Mouse (Mus musculus) cerebellum, adult 8-10 months (tissue): ENCODE data around the gene Akr1b8.
"Not testable (repeated sequence)": the region's sequence is repeated elsewhere in the genome, so short reads cannot be mapped to it uniquely, and the experiment has no call there.

ENCODE experiments used
- DNase-seq: peaks from one replicate; pipeline ENCODE4 v3.0.0; 2022

The Akr1b8 gene

DNA sequence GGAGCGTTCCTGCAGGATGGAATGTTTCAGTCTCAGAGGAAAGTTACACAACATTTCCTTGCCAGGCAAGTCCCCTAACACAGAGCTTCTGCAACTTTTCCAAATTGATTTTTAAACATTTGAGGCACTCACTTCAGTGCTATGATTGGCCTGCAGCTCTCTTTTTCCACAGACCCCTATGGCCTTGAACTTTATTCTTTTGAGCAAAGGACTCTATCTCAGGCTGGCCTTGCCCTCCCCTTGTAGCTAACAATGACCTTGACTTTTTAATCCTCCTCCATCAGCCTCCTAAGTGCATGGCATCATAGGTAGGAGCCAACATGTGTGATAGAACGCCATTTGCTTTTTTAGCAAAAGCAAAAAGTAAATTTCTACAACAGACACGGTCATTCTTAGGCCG is 52.8 kb downstream of the Akr1b8 start:
- no peak for DNase-seq

DNA sequence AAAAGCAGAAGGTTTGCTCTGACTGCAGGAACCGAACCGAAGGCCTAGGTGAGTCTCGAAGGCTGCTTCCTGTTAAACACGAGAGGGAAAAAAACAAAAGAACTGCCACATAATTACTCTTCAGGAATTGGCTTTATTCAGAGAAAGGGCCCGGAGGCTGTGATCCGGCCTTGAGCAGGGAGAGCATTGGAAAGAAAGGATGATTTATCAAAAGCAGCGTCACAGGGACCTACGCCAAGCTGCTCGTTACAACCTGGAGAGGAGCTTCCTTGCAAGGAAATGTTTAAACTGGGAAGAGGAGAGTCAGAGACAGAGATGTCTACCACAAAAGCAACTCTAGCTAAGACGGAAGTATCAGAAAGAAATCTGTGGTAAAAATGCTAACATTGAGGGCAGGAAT is 53.5 kb downstream of the Akr1b8 start:
- DNase-seq = no peak

DNA sequence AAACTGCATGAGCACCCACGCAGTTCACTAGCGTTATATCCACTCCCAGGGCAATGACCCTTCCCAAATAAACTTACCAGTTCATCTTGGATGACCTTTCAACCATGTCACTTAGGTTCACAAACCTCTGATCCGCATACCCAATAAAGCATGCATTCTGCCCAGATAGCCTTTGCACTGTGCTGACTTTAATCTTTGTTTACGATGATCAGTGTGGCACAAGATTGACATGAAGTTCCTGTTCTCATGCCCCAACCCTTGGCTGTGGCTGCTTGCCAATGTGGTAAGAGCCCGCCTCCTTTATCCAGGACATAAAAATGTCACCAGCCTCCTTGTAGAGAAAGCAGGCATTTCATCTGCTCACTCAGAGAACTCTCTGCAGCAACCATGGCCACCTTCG is 58.1 kb downstream of the Akr1b8 start, which contains the start of gene Akr1b7:
Akr1b7 (plus strand) TSS at position 312 of the 400 bp plus-strand sequence.
- DNase-seq = no peak

DNA sequence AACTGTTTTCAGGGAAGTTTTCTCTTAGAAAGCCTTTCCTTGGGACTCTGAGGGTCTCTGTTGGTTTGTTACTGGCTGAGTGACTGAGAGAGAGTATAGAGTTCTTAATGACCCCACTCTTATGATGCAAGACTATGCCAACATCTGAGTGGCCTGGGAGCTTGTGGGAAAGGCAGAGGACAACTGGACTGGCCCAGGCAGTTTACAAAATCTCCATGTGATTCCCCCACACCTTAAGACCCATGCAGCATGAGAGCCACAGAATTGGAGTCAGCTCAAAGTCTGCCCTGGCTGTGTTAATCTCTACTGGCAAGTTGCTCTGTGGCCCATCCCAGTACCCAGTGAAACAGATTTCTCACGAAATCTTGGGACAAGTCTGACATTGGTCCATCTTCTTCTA is 58.8 kb downstream of the Akr1b8 start:
- no peak for DNase-seq

DNA sequence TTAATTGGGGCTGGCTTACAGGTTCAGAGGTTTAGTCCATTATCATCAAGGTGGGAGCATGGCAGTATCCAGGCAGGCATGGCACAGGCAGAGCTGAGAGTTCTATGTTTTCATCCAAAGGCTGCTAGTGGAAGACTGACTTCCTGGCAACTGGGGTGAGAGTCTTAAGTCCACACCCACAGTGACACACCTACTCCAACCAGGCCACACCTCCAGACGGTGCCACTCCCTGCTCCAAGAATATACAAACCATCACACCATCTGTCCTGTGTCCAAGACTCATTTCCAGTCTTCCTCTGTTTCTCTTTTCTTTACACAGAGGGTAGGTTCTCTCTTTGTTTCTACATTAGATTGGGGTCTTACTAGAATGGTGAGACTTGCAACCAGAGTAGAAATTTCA is 59.5 kb downstream of the Akr1b8 start:
- DNase-seq = not testable (repeated sequence)

DNA sequence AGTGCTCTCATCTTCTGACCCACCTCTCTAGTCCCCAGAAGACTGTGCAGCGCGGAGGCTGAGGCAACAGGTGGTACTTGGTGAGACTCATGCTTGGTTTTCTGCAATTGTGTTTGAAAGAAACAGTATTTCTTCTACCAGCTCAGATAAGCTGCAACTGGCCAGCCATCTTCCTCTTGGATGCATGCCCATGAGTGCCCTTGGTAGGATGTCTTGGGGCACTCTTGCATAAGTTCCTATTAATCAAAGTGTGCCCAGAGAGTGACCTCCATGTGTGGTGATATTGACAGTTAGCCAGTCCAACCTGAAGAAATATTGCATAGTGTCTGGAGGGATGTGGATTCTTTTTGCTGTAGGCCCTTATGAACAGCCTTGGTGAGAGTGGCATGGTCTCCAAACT is 62.6 kb downstream of the Akr1b8 start:
- no peak for DNase-seq
